Mouse (Mus musculus): ENCODE measurements around the gene Tmsb10.

DNA sequence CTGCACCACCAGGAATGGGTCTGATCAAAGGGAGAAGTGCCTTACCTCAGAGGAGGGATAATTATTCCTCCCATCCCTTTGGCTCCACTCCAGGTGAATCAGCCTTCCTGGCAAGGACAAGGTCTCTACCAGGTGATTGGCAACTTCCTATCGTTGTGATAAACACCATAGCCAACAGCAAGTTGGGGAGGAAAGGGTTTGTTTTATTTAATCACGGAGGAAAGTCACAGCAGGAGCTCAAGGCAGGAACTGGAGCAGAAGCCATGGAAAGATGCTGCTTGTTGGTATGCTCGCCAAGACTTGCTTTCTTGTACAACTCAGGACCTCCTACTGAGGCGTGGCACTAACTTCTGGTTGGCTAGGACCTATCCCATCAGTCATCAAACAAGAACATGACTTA, 47.3 kb downstream of the Tmsb10 start:
- TF ChIP-seq GATA1 (IDR thresholded peaks at IDR 0.05; ENCODE audit: borderline replicate concordance, low read length) = no peak
- no peak for TF ChIP-seq FLI1 (IDR thresholded peaks at IDR 0.05; ENCODE audit: low read length)

All from megakaryocyte, embryonic 14.5 days (primary cell).